Mouse (Mus musculus) B cell, adult 2 months (primary cell): ENCODE measurements around the gene S100a7a.

Experiments used
- DNase-seq, 2 experiments: peaks; one replicate each; pipeline ENCODE4 v3.0.0; 2022

Gene S100a7a

DNA sequence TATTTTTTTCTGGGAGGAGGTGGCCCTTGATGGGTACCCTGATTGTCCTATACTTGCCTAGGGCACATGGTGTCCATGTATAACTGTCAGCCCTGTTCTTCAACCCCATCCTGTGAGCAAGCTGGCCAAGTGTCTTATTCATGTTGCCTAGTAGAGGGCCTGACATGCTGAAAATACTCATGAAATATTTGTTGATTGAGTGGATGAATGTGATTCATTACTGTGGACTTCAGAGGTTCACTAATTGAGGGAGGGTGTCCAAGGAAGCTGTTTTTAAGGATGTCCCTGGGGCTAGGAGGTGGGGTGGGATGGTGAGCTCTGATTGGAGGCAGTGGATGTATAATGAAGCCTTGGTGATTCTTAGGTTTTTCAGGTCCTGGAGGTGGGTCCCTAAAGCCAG, at the start of gene S100a7a:
Gene S100a7a, plus strand, starts transcription at position 301 of the 400 bp plus-strand sequence.
- DNase-seq: no peak

DNA sequence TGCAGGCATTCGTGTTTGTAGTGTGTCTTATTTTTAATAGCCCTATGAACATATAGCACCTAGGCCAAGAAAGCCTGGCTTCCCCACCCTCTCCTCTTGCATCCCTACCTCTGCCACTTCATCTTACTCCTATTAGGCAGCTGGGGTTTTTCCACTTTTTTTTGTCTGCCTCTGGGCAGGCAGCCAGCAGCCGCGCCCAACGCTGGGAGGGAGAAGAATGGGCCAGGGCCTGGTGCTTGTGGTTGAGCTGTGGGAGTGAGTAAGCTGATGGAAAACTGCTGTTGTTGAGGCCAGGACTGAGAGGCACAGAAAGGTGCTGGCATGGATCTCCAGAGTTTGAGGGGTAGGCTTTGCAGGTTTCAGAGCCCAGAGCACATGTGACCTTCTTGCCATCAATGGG, 49.4 kb upstream of the S100a7a start:
- DNase-seq: no peak

GRCm38 (mm10) chr3:90605049-90605448, 48.8 kb upstream of the S100a7a start:
- DNase-seq: no peak

DNA sequence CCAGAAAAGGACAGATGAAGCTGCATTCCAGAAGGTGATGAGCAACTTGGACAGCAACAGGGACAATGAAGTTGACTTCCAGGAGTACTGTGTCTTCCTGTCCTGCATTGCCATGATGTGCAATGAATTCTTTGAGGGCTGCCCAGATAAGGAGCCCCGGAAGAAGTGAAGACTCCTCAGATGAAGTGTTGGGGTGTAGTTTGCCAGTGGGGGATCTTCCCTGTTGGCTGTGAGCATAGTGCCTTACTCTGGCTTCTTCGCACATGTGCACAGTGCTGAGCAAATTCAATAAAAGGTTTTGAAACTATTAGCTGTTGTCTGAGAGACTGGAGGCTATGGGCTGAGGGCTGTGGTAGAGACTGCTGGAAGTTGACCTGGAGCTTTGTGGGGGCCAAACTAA, 48.1 kb upstream of the S100a7a start:
- no peak for DNase-seq

DNA sequence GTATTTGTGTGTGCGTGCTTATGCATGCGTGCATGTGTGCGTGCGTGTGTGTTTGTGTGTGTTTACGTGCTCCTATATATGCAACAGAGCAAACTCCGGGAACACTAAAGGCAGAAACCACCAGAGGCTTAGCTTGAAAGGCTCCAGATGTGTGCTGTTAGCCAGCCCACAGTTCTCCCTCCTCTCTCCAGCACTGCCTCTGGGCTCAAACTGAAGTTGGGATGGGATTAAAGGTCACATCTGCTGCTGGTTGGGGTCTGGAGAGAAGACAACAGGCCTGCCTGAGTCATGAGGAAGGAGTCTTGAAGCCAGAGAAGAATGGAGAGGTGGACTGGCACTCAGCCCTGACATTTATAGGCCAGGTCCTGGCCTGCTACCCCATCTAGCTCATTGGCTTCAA, 47.6 kb upstream of the S100a7a start:
- DNase-seq: no peak

DNA sequence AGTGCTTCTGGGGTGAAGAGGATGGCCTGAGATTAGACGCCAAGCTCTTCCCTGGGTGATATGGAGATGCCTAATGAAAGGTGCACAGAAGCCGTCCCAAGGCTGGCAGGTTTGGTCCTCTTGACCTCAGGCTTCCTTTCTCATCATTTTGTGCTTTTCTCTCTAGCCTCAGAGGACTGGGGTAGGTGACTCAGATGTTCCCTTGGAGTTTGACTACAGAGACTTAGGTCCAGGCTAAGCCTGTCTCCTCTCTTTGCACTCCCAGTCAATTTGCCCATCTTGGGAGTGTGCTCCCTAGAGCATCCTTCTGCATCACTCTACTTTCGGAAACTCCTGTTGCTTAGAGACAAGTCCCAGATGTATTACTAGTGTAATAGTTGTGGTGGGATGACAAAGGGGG, 46.5 kb upstream of the S100a7a start:
- DNase-seq: no peak

DNA sequence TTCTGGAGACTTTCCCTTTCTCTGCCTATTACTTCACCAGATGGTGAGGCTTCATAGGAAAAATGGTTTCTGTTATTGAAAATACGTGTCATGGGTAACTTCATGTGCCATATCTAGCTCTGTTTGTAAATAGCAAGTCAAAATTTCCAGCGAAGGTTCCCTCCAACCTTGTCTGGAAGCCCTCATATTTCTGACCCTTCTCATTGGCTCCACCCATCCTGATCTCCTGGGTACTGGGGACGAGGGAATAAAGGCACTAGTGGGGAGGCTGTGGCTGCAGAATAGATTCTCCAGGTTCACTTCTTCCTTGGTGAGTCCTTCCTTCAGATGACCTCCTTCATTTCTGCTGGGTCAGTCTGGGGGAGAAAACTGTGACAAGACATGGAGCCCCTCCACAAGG, 45.6 kb upstream of the S100a7a start, which contains the start of gene S100a5:
Gene S100a5, plus strand, starts transcription at position 301 of the 400 bp plus-strand sequence.
- DNase-seq: no peak

DNA sequence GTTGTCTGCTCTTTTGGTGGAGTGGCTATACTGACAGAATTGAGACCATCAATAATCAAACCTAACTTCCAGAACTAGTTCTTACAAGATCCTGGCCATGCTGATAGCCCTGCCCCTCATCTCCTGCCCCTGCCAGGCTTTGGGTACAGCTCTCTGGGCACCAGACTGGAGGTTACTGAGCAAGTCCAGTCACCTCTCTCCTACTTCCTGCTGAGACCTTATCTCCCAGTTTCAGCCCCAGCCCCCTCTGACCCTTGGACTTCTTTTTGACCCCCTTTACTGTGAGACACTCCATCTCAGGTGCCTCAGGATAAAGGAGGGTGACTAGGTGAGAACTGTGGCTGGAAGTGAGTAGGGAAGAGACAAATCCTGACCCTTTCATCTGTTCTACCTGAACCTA, 44.7 kb upstream of the S100a7a start:
- DNase-seq: peak; percentile 26 to 32

DNA sequence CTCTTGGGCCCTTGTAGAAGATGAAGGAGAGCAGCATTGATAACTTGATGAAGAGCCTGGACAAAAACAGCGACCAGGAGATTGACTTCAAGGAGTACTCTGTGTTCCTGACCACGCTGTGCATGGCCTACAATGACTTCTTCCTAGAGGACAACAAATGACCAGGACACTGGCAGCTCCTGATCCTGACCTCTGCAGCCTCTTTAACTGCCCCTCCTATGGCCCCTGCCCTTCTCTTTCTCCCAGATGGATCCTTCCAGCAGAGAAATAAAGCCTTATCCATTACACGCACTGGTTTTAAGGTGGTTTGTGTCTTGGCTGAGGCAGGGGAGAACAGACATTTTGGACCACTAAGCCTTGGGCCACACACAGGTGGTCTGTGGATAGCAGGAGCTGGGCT, 42.3 kb upstream of the S100a7a start:
- no peak for DNase-seq

- peak; percentile 45 to 54 for DNase-seq
Observed at GRCm38 (mm10) chr3:90612061-90612460, 41.8 kb upstream of the S100a7a start.

- peak; percentile 77 to 84 for DNase-seq
Observed at GRCm38 (mm10) chr3:90612728-90613291, 41.0 kb upstream of the S100a7a start, which contains the start of gene S100a6. Gene S100a6, plus strand, starts transcription at chr3:90612882.

GRCm38 (mm10) chr3:90613461-90614147, 40.2 kb upstream of the S100a7a start:
- DNase-seq: peak; percentile 28 to 35

- DNase-seq: no peak
Observed at GRCm38 (mm10) chr3:90614148-90614530, 39.7 kb upstream of the S100a7a start.

GRCm38 (mm10) chr3:90614611-90615251, 39.1 kb upstream of the S100a7a start:
- no peak for DNase-seq

- peak; percentile 82 to 87 for DNase-seq
Observed at GRCm38 (mm10) chr3:90615415-90615814, 38.4 kb upstream of the S100a7a start.

DNA sequence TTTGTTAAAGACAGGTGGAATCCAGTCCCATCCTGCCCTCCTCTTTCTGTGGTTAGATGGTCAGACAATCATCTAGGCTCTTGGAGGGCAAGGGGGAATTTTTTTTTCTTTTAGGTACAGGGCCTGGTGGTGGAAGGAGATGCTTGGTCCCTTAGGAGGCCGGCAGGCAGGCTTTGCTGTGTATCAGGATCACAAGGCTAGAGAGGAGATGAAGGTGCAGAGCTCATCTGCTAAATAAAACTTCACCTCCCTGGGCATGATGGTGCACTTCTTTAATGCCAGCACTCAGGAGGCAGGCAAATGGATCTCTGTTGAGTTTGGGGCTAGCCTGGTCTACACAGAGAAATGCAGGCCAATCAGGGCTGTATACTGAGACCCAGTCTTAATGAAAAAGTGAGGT, 37.9 kb upstream of the S100a7a start:
- no peak for DNase-seq

DNA sequence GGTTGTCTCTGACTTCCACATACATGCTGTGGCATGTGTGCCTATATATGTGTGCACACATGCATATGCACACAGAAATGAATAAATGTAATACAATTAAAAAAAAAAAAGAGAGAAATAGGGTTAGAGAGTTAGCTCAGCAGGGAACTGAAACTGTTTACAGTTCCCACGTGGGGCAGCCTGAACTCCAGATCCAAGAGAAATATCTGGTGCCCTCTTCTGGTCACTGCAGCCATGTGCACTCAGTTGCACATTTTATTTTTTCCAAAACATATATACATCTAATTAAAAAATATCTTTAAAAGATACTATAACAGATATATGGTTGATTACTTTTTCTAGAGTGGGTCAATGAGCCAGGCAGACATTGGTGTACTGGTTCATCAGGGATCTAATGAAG, 36.2 kb upstream of the S100a7a start:
- DNase-seq: peak; percentile 53 to 63

DNA sequence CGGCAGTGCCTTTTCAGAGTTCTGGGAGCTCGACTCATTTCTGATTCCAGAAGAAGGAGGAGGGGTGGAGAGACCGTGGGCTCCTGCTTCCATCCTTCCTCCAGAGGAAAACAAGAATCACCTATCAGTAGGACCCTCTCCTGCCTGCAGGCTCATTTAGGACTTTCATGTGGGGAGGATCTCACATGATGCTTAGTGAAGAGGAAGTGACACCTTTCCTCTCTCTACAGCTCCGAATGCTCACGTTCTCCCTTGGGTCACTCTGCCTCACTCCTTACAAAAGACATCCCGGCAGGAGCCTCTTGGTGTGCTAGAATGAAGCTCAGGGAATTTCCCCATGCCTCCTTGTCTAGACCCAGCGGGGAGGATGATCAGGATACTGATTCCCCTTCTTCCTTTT, 32.3 kb upstream of the S100a7a start:
- DNase-seq: no peak

- DNase-seq: peak; percentile 33 to 41
Observed at GRCm38 (mm10) chr3:90623435-90624071, 30.3 kb upstream of the S100a7a start.

DNA sequence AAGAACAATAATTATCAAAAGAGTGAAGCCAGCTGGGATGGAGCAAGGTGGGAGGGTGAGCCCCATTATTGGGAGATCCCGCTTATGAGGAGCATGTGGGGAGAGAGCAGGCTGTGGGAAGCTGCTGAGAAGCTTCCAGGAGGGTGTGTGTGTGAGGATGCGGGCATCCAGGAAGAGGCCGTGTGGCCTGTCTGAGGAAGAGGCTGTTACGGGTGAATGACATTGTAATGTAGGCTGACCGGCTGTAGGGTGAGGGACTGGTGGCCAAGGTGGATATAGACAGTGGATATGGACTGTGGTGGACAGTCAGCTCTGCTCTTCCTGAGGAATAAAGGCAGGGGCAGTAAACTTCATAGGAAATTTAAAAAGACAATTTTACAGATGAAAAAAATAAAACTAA, 28.3 kb upstream of the S100a7a start:
- DNase-seq: no peak

DNA sequence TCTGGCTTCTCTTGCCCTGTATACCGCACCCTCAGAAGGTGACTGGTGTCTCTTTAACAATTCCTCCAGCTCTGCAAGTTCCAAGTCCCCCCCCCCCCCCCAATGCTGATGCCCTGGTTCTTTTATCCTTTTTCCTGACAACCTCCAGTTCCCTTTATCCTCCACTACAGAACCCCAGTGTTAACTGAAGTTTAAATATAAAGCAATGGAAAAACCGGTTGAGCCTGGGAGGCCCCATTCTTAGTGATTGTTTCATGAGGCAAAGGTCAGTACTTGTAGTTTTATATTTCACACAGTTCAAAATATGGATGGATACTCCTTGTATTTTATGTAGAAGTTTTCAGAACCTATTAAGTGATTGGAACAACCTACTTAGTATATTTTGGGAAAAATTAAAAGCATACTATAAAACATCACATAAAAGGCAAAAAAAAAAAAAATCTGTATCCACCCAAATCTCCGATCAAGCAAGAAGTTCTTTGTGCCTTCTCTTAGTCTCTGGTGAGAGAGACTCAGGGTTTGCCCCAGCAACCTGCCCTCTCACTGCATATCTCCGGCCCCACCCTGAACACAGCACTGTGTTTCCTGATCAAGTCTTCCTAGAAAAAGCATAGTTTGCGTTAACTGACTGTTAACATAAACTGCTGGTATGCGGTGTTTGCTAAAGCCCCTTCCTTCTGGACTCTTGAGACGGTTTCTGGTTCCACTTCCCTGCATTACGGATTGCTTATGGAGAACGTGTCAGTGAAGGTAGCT, 27.4 kb upstream of the S100a7a start:
- DNase-seq: no peak

GRCm38 (mm10) chr3:90627366-90627765, 26.5 kb upstream of the S100a7a start:
- no peak for DNase-seq

GRCm38 (mm10) chr3:90627807-90628206, 26.0 kb upstream of the S100a7a start:
- peak; percentile 49 to 60 for DNase-seq
